Mouse (Mus musculus) heart, adult 2 months (tissue): ENCODE results near the gene Rpl28. TPM values are rescaled to one million over a fixed set of nuclear protein-coding genes. Genes with fewer than 3 reads are reported as not detected.
A peak's percentile ranks its signal among the peaks of the same experiment; 100 is the strongest.

ENCODE experiments used
- DNase-seq, 2 experiments: peaks; one replicate each; pipeline ENCODE4 v3.0.0; 2021
- H3K27ac ChIP-seq: fragments of 200-600 bp; 2 replicates; pipeline ENCODE4 v1.8.1; 2022
- H3K27me3 ChIP-seq: fragments of 200-500 bp; 2 replicates; pipeline ENCODE4 v1.6.1; 2012; ENCODE audit warnings: mild to moderate bottlenecking, low read length, inconsistent platforms, mixed read lengths; ENCODE audit not compliant: control insufficient read depth, insufficient read depth
- H3K36me3 ChIP-seq: fragments of 200-500 bp; 2 replicates; pipeline ENCODE4 v1.6.1; 2012; ENCODE audit warnings: low read length, inconsistent platforms; ENCODE audit not compliant: control insufficient read depth, insufficient read depth
- H3K4me1 ChIP-seq: fragments of 200-500 bp; 2 replicates; pipeline ENCODE4 v1.6.1; 2011; ENCODE audit warnings: low read length; ENCODE audit not compliant: control insufficient read depth, insufficient read depth
- H3K4me3 ChIP-seq: fragments of 200-600 bp; 2 replicates; pipeline ENCODE4 v1.8.1; 2022
- H3K79me2 ChIP-seq: fragments of 200-500 bp; replicated peaks from 2 replicates; pipeline ENCODE4 v1.6.1; 2012; ENCODE audit warnings: mild to moderate bottlenecking, inconsistent platforms, low read length, moderate library complexity, mixed read lengths; ENCODE audit not compliant: control insufficient read depth, insufficient read depth
- H3K9ac ChIP-seq: fragments of 200-500 bp; 2 replicates; pipeline ENCODE4 v1.6.1; 2012; ENCODE audit warnings: low read depth, mild to moderate bottlenecking, control low read depth, inconsistent platforms, low read length, mixed read lengths
- CTCF ChIP-seq: fragments of 200-600 bp; IDR thresholded peaks from 2 replicates; pipeline ENCODE4 v1.8.1; 2022; ENCODE audit warnings: antibody characterized with exemption, mild to moderate bottlenecking, moderate library complexity
- EP300 ChIP-seq: fragments of 200-500 bp; IDR thresholded peaks from 2 replicates; pipeline ENCODE4 v1.6.1; 2011; ENCODE audit warnings: low read depth, low read length, control low read depth; ENCODE audit not compliant: insufficient read depth
- POLR2A ChIP-seq: fragments of 200-500 bp; IDR thresholded peaks from 2 replicates; pipeline ENCODE4 v1.6.1; 2011; ENCODE audit warnings: mild to moderate bottlenecking, low read depth, low read length, control low read depth; ENCODE audit not compliant: insufficient read depth
- WGBS: fragments of 180-500 bp; shearing (Covaris S2); methylation state at CpG from one replicate; pipeline ENCODE4 v1.1.7; 2018; 5-methylcytosine and 5-hydroxymethylcytosine counted together
- intact Hi-C: fragments of 180-260 bp; cut with DNase I; formaldehyde crosslinking; loops from one replicate; pipeline ENCODE4 v1.15.1; 2025
- long read RNA-seq: library from polyadenylated mRNA; stranded (forward); transcript quantifications from one replicate; pipeline ENCODE4 v2.0.0, GENCODE M21; 2021
- polyA plus RNA-seq: library from polyadenylated mRNA; depleted of rRNA; stranded (reverse); fragments of >200 nt; gene quantifications from 2 replicates; pipeline ENCODE4 v1.2.3, GENCODE M21; 2012; rRNA removed
- total RNA-seq, 2 experiments: library from RNA; stranded (reverse); gene quantifications; 2 replicates each; pipeline ENCODE4 v1.2.3; 2021

Gene Rpl28
- total RNA-seq (100 to 1,000 TPM; 492 to 575 TPM), polyA plus RNA-seq (135 and 202 TPM in 2 replicates)
- long read RNA-seq, transcript Rpl28-201 (5 exons, 1,106 nt): major isoform, 98 of 123 reads
- long read RNA-seq, transcript Rpl28-202 (4 exons, 772 nt): minor isoform, 21 of 123 reads
- long read RNA-seq, partial matches to known transcripts: 4 of 123 reads
- long read RNA-seq, other reads (novel, unspliced or antisense): 0 of 123 reads

GRCm38 (mm10) chr7:4792278-4793212, at the start of gene Rpl28:
TSS of gene Rpl28 (plus strand) at chr7:4792874.
- under 1% methylated on average over 54 of the region's 54 CpGs for WGBS

GRCm38 (mm10) chr7:4743354-4743753, 49.3 kb upstream of the Rpl28 start:
- Histone ChIP-seq H3K4me3 (no peak overlapping the region), H3K27ac (no peak overlapping the region), H3K79me2 (no peaks in the 10 kb centered on the region), H3K27me3 (no peaks in the 10 kb centered on the region), H3K4me1 (peaks cover 3% of the 10 kb centered on the region; the same call in 1 of the 2 replicates), H3K9ac (no peak overlapping the region), H3K36me3 (no peaks in the 10 kb centered on the region)
- intact Hi-C loops: loop anchor here (5.0 kb wide), 1 partner anchor 319 kb away; the partner anchor contains the start of gene U2af2
- TF ChIP-seq CTCF (no peak), EP300 (no peak), POLR2A (no peak)
- no peak for DNase-seq
- 62% methylated on average over 2 of the region's 2 CpGs for WGBS

More at GRCm38 (mm10) chr7:4792278-4793212, at the start of gene Rpl28:
- Histone ChIP-seq H3K36me3 (peaks cover 2% of the 10 kb centered on the region; the same call in 1 of the 2 replicates), H3K4me3 (peak within 1 kb of the TSS; percentile 98), H3K27ac (peak within 1 kb of the TSS; percentile 94), H3K27me3 (no peaks in the 10 kb centered on the region), H3K4me1 (peaks cover 4% of the 10 kb centered on the region), H3K79me2 (no peaks in the 10 kb centered on the region), H3K9ac (peak within 1 kb of the TSS; percentile 92)
- DNase-seq: peak; percentile 93 to 96
- TF ChIP-seq EP300 (peak; percentile 69; the same call in 1 of the 2 replicates), CTCF (no peak), POLR2A (peak; percentile 95)
- intact Hi-C loops: loop anchor here (1.0 to 10.0 kb wide), 5 partner anchors 20 to 658 kb away; partner anchors contain the start of genes Hspbp1, Leng8, Ppp6r1 and Ube2s

GRCm38 (mm10) chr7:4744886-4745285, 47.8 kb upstream of the Rpl28 start:
- WGBS: 94% methylated on average over 6 of the region's 6 CpGs

GRCm38 (mm10) chr7:4746326-4746980, 46.2 kb upstream of the Rpl28 start:
- intact Hi-C loops: no loop called here
- WGBS: 91% methylated on average over 22 of the region's 22 CpGs
- no peak for TF ChIP-seq EP300
- H3K27me3 ChIP-seq: no peaks in the 10 kb centered on the region
- H3K27ac ChIP-seq: no peak overlapping the region
- no peak overlapping the region for H3K9ac ChIP-seq
- DNase-seq: no peak
- no peaks in the 10 kb centered on the region; the same call in 1 of the 2 replicates for H3K4me1 ChIP-seq
- no peak overlapping the region for H3K4me3 ChIP-seq
- H3K36me3 ChIP-seq: no peaks in the 10 kb centered on the region
- H3K79me2 ChIP-seq: no peaks in the 10 kb centered on the region

More at GRCm38 (mm10) chr7:4744886-4745285, 47.8 kb upstream of the Rpl28 start:
- TF ChIP-seq POLR2A: no peak
- no peak for TF ChIP-seq EP300
- no peak for TF ChIP-seq CTCF
- Histone ChIP-seq H3K4me3 (no peak overlapping the region), H3K36me3 (no peaks in the 10 kb centered on the region), H3K9ac (no peak overlapping the region), H3K4me1 (peaks cover 3% of the 10 kb centered on the region; the same call in 1 of the 2 replicates), H3K27me3 (no peaks in the 10 kb centered on the region), H3K79me2 (no peaks in the 10 kb centered on the region), H3K27ac (no peak overlapping the region)
- intact Hi-C loops: loop anchor here (5.0 kb wide), 1 partner anchor 317 kb away; the partner anchor contains the start of gene U2af2
- DNase-seq: no peak

- intact Hi-C loops: no loop called here
- no peak overlapping the region for H3K9ac ChIP-seq
- H3K4me1 ChIP-seq: no peaks in the 10 kb centered on the region
- H3K27ac ChIP-seq: no peak overlapping the region
- no peaks in the 10 kb centered on the region for H3K79me2 ChIP-seq
- no peak for DNase-seq
- no peak overlapping the region for H3K4me3 ChIP-seq
- no peaks in the 10 kb centered on the region for H3K27me3 ChIP-seq
- no peaks in the 10 kb centered on the region for H3K36me3 ChIP-seq
- TF ChIP-seq EP300 (no peak), POLR2A (no peak), CTCF (no peak)
- WGBS: 67% methylated on average over 9 of the region's 9 CpGs
Measured at GRCm38 (mm10) chr7:4747156-4747899, 45.3 kb upstream of the Rpl28 start.
